Mouse (Mus musculus) lung, postnatal 4 days (tissue): ENCODE results near the gene Cacna1h.
A peak's percentile ranks its signal among the peaks of the same experiment; 100 is the strongest.

ENCODE experiments used
- DNase-seq, 2 experiments: peaks; one replicate each; pipeline ENCODE4 v3.0.0; 2021

Gene Cacna1h

DNA sequence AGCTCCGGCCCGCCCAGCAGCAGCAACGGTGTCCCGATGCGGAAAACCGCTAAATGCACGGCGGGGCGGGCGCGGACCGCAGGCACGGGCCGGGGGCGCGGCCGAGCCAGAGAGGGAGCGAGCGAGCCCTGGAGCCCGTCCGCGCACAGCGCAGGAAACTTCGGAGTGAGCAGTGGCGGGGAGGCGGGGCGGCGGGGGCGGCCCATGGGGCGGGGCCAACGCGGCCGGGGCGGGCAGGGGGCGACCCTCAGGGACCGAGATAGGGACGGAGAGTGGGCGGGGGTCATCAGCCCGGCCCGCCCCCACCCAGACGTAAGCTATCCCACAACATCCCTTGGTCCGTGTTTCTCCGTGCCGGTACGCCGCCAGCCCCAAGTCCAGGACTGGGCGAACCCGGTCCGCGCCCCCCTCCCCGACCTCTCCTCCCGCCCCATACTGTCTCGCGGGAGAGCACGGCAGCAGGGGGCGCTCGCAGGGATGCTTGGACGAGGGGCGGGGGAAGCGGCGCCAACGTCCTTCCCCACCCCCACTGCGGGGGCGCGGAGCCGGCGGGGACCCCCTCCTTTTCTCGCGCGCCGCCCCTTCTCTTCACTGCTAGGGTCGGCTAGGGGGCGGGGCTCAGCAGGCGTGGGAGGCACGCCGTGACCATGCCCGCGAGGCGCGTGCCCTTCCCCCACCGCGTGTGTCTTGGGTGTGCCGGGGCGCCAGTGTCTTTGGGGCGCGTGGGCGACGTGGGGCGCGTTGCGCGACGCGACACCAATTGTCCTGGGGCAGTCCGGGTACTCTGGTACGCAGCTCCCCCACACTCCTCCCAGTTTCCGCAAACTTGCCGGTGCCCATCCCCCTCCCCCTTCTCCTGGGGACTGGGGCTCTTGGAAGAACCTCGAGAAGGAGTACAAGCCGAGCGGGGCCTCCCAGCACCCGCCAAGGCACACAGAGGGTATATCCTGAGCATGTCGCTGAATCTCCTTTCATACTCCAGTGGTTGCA, at the start of gene Cacna1h:
Cacna1h (minus strand) TSS at position 167 of the 990 bp plus-strand sequence.
- DNase-seq, result peak; percentile 61 to 62

- DNase-seq, result no peak
Observed at GRCm38 (mm10) chr17:25482092-25482491, 48.5 kb upstream of the Cacna1h start.

DNA sequence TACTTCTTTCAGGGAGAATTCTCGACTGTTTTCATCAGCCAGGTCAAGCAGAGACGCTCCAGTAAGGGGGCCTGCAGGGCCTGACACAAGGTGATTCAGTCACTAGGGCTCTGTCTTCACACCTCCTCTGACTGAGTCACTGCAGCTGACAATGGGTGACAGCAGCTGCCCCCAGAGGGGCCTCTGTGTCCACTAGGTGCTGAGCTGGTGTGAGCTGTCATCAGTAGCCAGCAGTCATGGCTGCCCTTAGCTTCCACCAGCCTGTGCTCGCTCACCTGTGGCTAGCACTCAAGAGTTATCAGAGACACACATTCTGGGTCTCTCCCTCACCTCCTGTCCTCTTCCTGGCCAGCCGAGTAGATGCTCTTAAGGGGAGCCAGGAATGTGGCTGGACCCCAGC, 47.2 kb upstream of the Cacna1h start:
- no peak for DNase-seq

DNA sequence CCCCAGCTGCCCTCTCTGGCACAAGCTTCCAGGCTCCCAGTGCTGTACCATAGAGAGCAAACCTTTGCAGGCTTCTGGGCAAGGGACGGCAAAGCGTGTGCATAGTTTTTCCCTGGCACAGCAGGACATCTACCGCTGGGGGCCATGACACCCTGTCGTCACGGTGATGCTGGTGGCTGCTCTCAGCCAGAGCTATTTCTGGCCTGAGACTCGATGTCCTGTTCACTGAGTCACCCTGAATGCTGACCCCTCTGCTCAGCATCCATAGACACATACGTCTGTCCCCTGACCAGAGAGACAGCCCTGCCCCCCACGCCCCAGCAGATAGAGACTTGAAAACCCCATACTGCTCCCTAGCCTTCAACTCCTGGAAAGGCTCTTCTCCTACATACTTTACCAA, 46.6 kb upstream of the Cacna1h start:
- DNase-seq, result no peak

DNA sequence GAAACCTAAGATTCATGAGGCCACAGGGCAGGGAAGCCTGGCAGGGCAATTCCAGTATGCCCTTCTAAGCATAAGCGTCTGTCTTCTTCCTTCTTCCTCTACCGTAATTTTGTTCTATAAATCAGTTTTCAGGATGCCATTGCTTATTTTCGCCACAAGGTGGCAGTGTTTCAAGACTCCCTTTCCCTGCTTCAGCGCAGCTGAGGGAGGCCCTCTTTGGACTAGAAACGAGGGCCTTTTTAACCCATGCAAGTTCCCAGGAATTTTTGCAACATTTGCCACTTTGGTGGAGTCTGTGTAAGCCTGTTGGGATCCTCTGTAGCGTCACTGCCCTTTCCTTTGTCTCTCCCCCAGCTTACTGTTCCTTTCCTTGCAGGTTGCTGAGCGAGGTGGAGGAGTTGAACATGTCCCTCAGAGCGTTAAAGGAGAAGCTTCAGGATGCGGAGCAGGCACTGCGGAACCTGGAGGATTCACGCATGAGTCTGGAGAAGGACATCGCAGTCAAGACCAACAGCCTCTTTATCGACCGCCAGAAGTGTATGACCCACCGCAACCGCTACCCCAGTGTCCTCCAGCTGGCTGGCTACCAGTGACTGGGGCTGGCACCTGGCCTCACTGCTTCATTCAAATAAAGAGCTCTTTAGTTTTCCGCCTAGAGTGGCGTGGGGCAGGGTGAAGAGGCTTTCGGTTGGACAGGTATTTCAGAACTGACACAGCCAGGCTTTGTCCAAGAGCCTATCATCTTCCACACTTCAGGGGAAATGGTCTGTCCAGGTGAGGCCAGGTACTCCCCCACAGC, 42.6 kb upstream of the Cacna1h start:
- peak; percentile 36 to 67 for DNase-seq

GRCm38 (mm10) chr17:25474330-25475077, 40.9 kb upstream of the Cacna1h start:
- peak; percentile 77 to 79 for DNase-seq

- DNase-seq, result no peak
Observed at GRCm38 (mm10) chr17:25472044-25472443, 38.5 kb upstream of the Cacna1h start.

GRCm38 (mm10) chr17:25471418-25471817, 37.8 kb upstream of the Cacna1h start:
- peak; percentile 28 to 45 for DNase-seq

- DNase-seq, result peak in 1 of 2 experiments; percentile 68
Observed at GRCm38 (mm10) chr17:25469798-25470197, 36.2 kb upstream of the Cacna1h start.

GRCm38 (mm10) chr17:25468301-25468700, 34.7 kb upstream of the Cacna1h start:
- DNase-seq, result no peak

- DNase-seq, result no peak
Observed at GRCm38 (mm10) chr17:25467781-25468180, 34.2 kb upstream of the Cacna1h start.

DNA sequence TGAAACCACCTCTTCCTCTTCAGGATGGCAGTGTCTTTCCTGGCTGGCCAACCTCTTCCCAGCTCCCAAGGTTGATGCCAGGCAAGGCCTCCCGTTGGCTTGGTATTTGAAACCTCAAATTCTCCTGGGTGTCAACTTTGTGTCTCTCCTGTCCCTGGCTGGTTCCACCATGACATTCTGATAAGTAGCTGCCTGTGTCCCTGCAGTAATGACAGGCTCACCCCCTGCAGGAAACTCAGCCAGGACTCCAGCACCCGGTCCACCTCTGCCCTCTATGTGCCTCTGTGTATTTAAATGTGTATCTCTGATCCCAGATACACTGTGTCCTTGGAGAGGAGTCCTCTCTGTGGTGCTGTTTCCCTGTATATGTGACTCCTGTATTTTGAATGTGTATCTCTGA, 32.7 kb upstream of the Cacna1h start:
- no peak for DNase-seq

GRCm38 (mm10) chr17:25464091-25464490, 30.5 kb upstream of the Cacna1h start:
- DNase-seq, result no peak

- no peak for DNase-seq
Observed at GRCm38 (mm10) chr17:25463326-25463945, 29.9 kb upstream of the Cacna1h start.

DNA sequence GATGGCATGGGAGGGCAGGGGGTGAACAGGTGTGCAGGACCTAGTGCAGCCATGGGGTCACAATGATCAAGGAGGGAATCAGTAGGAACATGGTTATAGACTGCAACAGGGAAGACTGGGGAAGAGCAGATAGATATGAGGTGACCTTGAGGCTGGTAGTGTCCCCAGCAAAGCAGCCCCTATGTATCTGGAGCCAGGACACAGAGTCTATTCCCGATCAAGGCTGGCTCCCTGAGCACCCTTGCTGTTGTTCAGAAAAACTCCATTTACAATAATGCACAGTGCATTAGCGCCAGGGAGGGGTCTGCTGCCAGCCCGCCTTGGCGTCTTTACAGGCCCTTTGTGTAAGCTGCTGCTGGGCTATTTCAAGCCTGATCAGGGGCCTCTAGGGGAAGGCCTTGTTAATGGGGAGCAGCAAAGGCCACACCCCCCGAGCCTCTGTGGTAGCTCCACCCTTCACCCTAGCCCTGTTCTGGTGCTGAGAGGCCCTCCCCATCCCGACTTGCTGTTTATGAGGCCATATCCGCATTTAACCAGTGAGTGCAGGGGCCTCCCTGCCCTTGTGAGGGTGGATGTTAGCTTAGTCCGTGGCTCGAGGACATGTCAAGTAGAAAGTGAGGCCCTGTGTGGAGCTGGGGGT, 28.8 kb upstream of the Cacna1h start:
- no peak for DNase-seq

GRCm38 (mm10) chr17:25456540-25456939, 23.0 kb upstream of the Cacna1h start:
- DNase-seq, result no peak

- no peak for DNase-seq
Observed at GRCm38 (mm10) chr17:25454272-25454671, 20.7 kb upstream of the Cacna1h start, which contains the start of gene Tekt4. TSS of gene Tekt4 (plus strand) at chr17:25454615.

GRCm38 (mm10) chr17:25452246-25452965, 18.8 kb upstream of the Cacna1h start:
- DNase-seq, result no peak

DNA sequence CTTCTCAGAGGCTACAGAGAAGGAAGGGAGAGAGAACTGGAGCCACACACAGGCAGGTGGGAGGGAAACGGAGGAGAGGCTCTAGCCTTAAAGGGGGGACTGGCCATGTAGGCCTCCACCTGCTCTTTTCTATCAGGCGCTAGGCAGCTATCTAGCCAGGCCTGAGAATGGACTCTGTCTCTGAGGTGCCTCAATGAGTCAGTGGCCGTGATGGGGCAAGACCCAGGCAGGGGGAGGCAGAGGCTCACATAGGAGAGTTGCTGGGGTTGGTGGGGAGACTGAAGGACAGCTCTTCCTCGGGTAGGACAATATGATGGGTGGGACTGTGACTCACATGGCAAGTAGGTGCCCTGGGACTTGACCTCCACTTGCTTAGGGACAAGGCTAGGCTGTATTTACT, 16.7 kb upstream of the Cacna1h start:
- DNase-seq, result no peak

DNA sequence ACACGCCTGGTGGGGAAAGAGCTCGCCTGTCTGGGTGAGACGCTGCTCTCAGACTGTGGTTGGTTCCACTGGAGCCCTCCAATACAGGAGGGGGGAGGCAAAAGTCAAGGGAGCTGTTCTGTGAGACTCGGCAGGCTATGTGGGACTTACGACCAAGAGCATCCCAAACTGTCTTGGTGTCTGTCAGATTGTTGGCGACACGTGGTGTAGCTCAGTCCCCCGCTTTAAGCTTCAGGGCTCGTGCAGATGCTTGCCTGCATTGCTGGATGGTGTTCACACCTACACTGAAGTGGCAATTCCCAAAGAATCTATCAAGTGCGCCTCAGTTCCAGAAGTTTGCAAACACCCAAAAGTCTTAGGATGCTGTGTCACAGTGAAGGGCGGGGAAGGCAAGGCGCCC, 14.3 kb upstream of the Cacna1h start:
- DNase-seq, result no peak

- DNase-seq, result no peak
Observed at GRCm38 (mm10) chr17:25445841-25446240, 12.3 kb upstream of the Cacna1h start.
